Mouse (Mus musculus) adrenal gland, adult (tissue): ENCODE results near the gene Slc39a7.

Experiments used
- DNase-seq, 2 experiments: peaks; one replicate each; pipeline ENCODE4 v3.0.0; 2022 to 2023; ENCODE audit warnings: low spot score in 1 of 2; ENCODE audit not compliant: inconsistent age in 2 of 2

The Slc39a7 gene

GRCm38 (mm10) chr17:34031465-34032173, at the start of gene Slc39a7, which contains the start of gene Rxrb:
TSS of gene Slc39a7 (minus strand) at chr17:34031682.
TSS of gene Rxrb (plus strand) at chr17:34031812.
- DNase-seq, result peak; percentile 99 to 100

- DNase-seq, result peak in 1 of 2 experiments; percentile 75
These were observed 48.1 kb upstream of the Slc39a7 start for GRCm38 (mm10) chr17:34079621-34080020.

GRCm38 (mm10) chr17:34079002-34079401, 47.5 kb upstream of the Slc39a7 start:
- no peak for DNase-seq

GRCm38 (mm10) chr17:34078148-34078547, 46.7 kb upstream of the Slc39a7 start:
- DNase-seq, result no peak

GRCm38 (mm10) chr17:34077549-34077948, 46.1 kb upstream of the Slc39a7 start:
- peak; percentile 63 to 92 for DNase-seq

GRCm38 (mm10) chr17:34075271-34075670, 43.8 kb upstream of the Slc39a7 start:
- DNase-seq, result peak; percentile 55 to 86

GRCm38 (mm10) chr17:34072091-34072490, 40.6 kb upstream of the Slc39a7 start:
- DNase-seq, result no peak

- DNase-seq, result no peak
These were observed 37.4 kb upstream of the Slc39a7 start for GRCm38 (mm10) chr17:34068864-34069263.

- no peak for DNase-seq
These were observed 25.7 kb upstream of the Slc39a7 start for GRCm38 (mm10) chr17:34057224-34057623.

- no peak for DNase-seq
These were observed 16.0 kb upstream of the Slc39a7 start for GRCm38 (mm10) chr17:34047404-34048050.

- DNase-seq, result no peak
These were observed 14.5 kb upstream of the Slc39a7 start for GRCm38 (mm10) chr17:34045941-34046340.

- peak; percentile 17 to 60 for DNase-seq
These were observed 8.3 kb upstream of the Slc39a7 start for GRCm38 (mm10) chr17:34039562-34040450.

GRCm38 (mm10) chr17:34038878-34039561, 7.5 kb upstream of the Slc39a7 start, which contains the start of gene Col11a2:
TSS of gene Col11a2 (plus strand) at chr17:34039437.
- peak; percentile 15 to 49 for DNase-seq

GRCm38 (mm10) chr17:34038440-34038839, 7.0 kb upstream of the Slc39a7 start:
- DNase-seq, result peak in 1 of 2 experiments; percentile 32

- peak; percentile 15 to 32 for DNase-seq
These were observed 5.8 kb upstream of the Slc39a7 start for GRCm38 (mm10) chr17:34037241-34037640.

- peak; percentile 20 to 68 for DNase-seq
These were observed 5.2 kb upstream of the Slc39a7 start for GRCm38 (mm10) chr17:34036647-34037046.

- no peak for DNase-seq
These were observed 4.0 kb upstream of the Slc39a7 start for GRCm38 (mm10) chr17:34035517-34035916.

GRCm38 (mm10) chr17:34034064-34034463, 2.6 kb upstream of the Slc39a7 start:
- DNase-seq, result peak; percentile 72 to 89

GRCm38 (mm10) chr17:34033441-34033840, 2.0 kb upstream of the Slc39a7 start:
- peak; percentile 42 to 62 for DNase-seq

- peak; percentile 61 to 69 for DNase-seq
These were observed 1.3 kb upstream of the Slc39a7 start for GRCm38 (mm10) chr17:34032806-34033205.
